Mouse (Mus musculus) monocyte, adult 2 months (primary cell): ENCODE measurements around the gene Krtap28-10.

Experiments
- DNase-seq, 2 experiments: peaks; one replicate each; pipeline ENCODE4 v3.0.0; 2022; ENCODE audit warnings: low spot score in 2 of 2, low read depth in 1 of 2

Krtap28-10 gene

DNA sequence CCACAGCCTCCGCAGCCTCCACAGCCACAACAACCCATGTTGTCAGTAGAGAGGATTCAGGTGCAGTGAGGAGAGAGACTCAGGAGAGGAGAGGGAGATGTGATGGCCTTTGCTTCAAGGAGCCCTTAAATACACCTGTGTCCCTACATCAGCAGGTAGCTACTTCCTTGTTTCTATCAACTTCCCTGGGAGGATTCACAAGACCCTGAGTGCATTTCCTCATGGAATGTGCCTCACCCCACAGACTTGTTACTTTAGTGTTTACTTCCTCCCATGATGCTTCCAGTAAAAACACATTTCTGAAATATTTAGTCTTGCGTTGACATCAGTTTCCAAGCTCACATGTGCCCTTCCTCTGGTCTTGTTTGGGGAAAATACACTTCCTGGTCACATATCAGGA lies at the start of gene Krtap28-10:
Krtap28-10 (minus strand) TSS at position 101 of the 400 bp plus-strand sequence.
- DNase-seq, result no peak

DNA sequence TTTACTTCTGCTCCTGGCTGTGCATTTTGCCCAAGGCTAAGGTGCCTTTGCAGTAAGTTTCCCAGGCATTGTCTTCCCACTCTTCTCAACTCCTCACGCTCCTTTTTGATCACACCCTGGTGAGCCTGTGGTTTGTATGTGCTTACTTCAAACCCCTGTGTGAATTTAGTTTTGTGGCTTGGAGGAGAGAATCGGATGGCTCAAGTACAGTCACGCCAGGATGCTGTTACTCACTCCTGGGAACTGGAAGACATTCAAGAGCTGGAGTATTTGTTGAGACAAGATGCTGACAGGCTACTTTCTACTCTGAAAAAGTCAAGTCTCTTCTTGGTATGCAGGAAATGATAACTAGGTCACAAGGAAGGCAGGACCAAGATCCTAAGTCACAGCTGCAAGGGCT lies 49.0 kb upstream of the Krtap28-10 start:
- no peak for DNase-seq

DNA sequence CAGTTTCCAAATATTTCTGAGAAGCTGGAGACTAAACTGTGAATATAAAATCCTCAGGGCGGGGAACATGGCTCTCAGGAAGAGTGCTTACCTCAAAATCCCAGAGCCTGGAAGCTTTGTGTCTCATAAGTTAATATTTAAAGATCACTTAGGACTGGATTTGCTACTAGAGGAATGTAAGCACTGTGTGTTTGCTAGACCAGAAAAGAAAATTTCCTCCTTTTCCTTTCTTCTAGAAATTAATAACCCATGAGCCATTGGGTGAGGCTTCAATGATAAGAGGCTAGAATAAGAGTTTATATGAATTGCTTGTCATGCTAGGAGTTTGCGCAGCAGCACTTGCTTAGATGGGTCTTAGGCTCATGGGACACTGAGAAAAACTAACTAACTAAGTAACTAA lies 42.5 kb upstream of the Krtap28-10 start:
- DNase-seq, result no peak

DNA sequence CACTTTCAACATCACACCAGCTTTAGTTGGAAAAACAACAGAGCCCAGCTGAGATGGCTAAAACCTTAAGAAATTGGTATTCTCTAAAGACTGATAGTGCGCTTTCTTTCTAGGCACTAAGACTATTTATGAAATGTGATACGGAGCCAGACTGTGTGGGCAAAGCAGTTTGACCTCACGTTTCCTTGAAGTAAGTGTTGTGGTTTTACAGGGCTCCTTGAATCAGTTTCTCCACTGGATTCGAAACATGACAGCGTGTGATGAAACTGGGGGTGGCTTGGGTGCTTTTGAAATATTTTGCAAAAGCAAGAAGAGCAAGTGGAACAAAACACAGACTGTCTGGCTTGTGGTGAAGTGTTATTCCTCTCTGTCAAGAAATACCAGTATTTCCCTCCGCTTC lies 34.7 kb upstream of the Krtap28-10 start:
- no peak for DNase-seq

DNA sequence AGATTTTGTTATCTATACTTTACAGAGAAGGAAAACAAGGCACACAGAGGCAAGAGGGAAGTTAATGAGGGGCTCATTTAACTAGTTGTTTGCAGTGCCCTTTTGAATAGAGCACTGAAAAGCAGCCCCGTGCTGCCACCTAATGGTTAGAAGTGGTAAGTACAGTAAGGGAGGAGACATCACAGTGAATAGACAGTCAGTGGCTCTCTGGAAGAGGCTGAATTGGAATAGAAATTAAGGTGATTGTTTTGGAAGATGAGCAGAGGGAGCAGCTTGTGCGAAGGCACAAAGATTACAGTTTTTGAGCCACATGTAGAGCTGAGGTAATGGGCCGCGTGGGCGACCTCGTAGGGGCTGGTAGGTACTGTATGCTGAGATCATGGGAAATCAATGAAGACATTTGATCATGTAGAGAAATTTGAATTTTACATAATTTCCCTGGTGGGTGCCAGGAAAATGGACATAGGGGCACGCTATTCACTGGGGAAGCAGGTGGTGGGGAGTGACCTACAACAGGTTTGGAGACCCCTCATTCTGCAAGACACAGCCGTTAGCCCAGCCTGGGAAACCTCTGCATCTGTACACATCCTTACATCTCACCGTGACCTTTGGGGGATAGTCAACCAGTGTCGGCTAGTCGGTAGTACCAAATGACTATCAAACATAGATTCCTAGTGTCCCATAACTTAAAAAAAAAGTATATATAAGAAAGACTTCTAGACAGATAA lies 34.1 kb upstream of the Krtap28-10 start:
- DNase-seq, result no peak

DNA sequence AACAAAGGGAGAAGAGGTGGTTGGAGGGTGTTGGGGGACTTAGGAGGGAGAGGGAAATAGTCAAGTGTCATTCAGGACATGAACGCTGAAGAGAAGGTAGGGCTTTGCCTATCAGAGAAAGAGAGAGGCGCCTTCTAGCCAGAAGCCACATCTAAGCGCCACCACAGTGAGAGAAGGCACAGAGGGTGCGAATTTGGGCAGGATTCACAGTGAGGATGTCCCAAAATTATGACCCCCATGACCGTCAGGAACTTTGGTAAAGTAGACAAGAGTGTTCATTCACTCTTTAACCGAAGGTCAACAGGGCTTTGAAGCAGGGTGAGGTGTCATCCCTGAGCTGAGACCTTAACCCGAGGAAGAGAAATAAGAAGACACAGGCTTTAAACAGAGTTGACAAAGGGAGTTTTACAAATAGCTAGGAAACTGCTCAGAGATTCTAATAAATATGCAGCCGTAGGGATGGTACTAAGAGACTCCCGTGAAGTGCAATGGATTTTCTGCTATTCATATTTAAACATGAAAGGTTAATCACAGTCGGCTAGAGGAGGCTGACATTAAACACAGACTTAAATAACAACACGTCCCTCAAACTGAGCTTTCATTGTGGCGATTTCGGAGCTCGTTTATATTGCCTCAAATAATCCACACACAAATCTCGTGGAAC lies 33.4 kb upstream of the Krtap28-10 start:
- DNase-seq, result no peak

DNA sequence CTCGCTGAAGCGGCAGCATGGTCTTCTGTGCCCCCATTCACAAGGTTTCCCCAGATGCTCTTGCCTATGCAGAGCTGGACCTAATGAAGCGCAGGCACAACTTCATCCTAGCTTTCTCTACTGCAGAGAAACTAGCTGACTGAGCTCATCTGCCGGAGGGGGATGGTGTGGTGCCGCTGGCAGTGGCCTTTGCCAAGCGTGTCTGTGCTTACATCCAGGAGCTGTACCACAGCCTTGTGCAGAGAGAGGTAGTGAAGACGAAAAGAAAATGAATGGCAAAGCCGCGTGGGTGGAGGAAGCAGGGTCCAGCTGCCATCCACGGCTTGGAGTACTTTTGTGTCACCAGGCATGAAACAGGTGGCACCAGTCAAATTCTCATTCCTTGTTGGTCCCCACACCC lies 24.9 kb upstream of the Krtap28-10 start:
- no peak for DNase-seq

DNA sequence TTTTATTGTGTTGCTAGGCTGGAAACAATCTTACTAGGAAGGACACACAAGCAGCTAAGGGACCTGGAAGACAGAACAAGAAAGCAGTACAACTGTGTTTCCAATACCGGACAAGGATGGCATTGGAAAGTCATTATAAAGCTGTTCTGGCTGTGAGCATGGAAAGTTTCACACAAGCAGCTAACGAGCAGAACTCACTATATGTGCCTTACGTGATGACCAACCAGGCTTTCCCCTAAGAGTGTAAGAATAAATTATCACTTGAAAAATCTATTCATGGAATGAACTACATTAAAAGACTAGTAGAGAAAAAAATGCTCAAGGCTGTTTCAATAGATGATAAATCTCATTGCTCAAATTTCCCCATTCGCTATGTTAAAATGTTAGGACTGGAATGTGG lies 24.3 kb upstream of the Krtap28-10 start:
- DNase-seq, result no peak

DNA sequence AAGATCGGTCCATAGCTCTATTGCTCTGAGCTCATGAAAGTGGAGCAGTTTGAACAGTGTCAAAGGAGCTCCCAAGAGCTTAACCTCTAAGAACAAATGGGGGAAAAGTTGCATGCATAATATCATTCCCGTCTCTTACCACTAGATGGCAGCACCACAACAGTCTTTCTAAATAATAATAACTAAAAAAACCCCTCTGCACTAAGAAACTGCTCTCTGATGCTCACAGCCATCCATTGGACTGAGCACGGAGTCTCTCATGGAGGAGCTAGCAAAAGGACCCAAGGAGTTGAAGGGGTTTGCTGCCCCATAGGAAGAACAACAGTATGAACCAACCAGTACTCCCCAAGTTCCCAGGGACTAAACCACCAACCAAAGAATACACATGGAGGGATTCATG lies 22.6 kb upstream of the Krtap28-10 start:
- DNase-seq, result no peak

DNA sequence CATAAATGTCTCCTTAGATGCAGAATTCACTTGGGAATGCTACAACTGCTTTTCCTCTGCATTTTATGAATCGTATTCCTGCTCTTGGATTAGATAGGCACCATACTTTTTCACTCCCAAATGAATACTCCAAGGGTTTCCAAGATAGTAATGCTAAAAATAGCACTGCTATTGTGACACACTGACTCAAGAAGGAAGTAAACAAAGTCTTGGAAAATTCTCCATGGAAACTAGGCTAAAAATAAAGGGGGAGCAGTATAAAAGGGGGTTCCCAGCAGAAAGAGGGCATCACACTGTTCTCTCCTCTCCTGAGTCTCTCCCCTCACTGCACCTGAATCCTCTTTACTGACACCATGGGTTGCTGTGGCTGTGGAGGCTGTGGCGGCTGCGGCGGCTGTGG lies 18.4 kb upstream of the Krtap28-10 start, which contains the start of gene Krtap28-13:
Krtap28-13 (plus strand) TSS at position 288 of the 400 bp plus-strand sequence.
- DNase-seq, result no peak

DNA sequence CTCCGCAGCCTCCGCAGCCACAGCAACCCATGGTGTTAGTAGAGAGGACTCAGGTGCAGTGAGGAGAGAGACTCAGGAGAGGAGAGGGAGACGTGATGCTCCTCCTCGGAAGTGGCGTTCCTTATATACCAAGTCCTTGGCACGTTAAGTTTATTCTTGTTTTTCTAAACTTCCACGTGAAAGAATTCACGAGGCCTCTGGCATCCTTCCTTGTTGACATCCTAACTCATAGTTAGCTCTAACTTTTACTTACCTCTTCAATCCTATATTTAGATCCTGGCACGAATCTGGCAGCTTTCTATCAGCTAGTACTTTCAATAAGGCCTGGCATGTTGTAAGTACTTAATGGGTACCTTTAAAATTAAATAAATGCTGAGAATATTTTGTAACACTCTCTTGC lies 17.0 kb upstream of the Krtap28-10 start, which contains the start of gene A030005K14Rik:
A030005K14Rik (minus strand) TSS at position 101 of the 400 bp plus-strand sequence.
- DNase-seq, result no peak

DNA sequence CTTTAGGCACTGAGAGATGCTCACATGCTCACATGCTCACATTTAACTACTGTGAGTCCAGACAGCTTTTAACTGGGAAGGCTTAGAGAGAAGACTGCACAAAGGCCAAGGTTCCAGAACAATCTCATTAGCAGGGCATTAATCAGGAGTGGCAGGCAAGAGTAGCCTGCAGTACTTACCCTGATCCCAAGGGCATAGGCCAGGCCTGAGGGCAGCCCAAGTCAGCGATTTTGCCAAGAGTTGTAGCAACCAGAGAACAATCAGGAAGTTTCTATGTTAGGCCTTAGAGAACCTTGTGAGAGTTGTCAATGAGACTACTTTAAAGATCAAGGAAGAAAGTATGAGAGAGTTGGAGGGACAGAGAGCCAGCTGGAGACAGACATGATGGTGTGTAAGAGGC lies 16.2 kb upstream of the Krtap28-10 start:
- DNase-seq, result no peak

DNA sequence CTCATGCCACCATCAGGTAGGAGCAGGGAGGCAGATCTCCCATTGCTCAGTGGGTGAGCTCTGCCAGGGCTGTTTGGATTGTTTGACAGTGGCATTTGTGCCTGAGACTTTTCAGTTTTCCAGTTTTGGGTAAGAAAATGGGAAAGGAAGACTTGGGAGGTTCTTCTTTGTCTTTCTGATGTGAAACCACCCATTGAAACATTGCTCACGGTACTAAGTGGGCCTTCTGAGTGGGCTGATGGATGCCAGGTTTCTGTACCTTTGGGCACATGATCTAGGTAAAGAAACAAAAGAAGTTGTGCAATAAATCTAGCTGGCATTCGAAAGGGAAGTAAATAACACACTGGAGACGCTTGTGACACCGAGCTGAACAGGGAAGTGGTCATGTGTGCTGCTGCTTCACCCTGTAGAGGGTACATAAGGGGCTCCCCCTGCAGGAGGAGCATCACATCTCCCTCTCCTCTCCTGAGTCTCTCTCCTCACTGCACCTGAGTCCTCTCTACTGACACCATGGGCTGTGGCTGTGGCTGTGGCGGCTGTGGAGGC lies 2.7 kb upstream of the Krtap28-10 start, which contains the start of gene Gm47969:
Gm47969 (plus strand) TSS at position 51 of the 546 bp plus-strand sequence.
- DNase-seq, result no peak

DNA sequence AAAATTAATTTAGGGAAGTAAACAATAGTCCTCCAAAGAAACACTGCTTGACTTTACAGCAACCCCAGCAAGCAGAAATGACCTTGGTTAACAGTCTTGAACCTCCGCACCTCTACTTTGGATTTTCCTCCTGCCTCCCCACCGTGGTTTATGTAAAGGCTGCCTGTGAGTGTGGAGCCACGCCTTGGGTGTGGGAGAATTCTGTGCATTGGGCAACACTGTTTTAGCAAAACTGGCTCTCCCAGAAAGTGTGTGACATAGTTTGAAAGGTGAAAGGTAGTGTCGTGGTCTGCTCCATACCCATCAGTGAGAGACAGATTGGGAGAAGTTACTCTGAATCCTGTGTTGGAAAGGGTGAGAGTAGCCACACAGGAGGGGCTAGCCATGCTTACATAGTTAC lies 3.2 kb downstream of the Krtap28-10 start:
- no peak for DNase-seq

DNA sequence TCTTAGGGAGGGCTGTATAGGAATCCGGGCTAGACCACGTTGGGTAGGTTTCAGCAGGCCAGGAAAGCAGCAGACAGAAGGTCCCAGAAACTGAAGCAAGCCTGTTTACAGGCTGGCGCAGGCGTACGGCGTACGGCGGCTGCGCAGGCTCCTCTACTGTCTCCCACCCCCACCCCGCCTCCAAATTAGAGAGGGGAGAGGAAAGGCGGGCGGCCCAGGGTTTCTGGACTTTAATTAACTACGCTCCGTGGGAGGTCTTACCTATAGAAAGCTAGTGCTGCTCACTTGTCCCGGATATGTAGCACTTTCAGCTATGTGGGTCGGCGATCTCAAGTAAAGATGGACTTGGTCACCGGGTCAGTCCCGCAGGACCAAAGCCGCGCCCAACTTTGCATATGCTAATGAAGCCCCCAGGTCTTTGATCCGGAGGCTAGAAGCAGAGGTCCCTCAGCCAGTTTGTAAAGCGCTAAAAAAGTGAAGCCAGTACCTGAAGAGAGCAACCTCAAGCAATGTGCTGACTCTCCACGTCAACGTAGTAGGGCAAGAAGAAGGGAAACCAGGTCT lies 4.1 kb downstream of the Krtap28-10 start, which contains the start of gene Slc19a3:
Slc19a3 (minus strand) TSS at position 340 of the 564 bp plus-strand sequence.
- DNase-seq, result no peak

DNA sequence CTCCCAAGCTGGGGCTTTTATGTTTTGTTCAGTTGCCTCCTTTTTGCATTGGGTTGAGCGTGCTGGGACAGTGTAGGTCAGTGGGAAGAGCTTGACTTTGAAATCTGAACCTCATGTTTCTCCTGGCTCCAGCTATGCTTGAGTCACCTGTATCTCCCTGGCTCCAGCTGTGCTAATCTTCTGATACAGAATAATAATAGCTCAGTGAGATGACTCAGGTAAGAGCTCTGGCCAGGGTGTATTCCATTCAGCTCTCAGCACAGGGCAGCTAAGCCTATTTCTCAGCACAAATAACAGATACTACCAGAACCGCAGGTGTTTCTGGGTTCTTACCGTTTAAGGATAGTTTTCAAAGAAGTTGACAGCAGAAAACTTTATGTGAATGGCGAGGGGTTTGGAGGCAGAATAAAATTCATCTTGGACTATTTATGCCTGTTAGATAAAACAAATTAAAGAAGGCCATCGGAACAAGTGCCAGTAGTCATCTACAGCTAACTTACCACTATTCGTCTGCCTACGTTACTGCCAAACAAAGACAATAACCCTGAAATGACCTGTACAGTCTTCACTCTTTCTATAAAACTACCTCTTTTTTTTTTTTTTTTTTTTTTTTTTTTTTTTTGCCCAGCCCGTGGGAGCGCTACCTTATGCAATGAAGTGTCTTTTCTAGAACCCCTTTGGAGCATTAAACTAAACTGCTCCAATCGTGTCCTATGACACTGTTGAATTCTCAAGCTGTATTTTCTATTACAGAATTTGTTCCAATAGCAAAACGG lies 5.2 kb downstream of the Krtap28-10 start:
- DNase-seq, result no peak

DNA sequence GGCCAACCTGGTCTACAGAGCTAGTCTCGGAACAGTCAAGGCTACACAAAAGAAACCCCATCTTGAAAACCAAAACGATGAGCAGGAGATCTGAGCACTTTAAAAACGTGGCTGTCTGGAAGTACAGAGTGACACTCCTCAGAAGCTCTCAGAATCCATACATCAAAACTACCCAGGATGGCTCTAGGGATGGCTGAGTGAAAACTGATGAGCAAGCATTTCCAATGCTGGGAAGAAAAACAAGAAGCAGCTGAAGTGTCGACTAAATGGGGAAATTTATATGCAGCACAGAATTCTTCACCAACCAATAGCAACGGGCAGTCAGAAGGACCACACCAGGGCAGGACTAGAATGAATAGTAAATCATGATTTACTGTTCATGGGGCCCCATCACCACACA lies 7.8 kb downstream of the Krtap28-10 start:
- no peak for DNase-seq

DNA sequence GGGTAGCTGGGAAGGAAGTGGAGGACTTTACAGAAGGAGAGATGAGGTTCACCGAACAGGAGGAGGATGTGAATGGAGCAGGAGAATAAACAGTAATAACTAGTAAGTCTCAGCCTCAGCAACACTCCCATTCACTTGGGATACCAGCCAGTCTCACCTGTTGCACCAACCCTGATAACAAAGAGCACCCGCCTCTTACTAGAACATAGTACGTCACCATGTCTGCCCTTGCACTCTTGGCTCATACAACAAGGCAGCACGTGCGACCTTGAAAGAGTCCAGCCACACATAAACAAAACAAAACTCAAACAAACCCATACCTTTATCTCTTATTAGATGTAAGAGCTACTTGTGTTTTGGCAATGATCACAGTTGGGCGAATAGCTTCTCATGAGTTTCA lies 9.8 kb downstream of the Krtap28-10 start:
- no peak for DNase-seq

DNA sequence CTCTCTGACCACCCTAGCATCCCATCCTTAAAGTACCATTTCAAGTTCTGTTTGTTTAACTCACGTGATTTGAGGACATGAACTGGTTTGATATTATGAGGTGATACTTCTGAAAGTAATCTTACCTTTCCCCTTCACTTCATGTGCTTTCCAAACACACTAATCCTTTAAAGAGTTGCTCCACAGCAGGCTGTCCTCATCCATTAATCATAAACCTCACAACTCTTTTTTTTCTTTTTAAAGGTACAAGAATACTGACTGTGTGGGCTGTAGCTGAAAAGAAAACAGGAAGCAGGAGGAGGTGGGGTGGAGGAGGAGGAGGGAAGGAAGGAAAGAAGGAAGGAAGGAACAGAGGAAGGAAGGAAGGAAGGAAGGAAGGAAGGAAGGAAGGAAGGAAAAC lies 10.3 kb downstream of the Krtap28-10 start:
- DNase-seq, result no peak

DNA sequence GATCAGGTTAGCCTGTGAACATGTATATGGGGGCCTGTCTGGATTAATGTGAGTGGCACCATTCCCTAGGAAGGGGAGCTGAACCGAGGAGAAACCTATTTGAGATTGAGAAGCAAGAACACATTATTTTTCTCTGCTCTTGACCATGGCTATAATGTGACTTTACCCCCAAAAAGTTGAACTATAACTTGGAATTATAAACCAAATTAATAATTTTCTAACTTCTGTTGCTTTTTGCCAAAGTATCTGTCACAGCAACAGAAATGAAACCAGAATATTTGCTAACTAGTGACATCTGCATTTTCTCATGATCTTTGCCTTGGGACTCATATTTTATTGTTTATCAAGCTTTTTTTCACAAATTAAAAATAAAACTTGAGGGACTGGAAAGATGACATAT lies 25.7 kb downstream of the Krtap28-10 start:
- no peak for DNase-seq

DNA sequence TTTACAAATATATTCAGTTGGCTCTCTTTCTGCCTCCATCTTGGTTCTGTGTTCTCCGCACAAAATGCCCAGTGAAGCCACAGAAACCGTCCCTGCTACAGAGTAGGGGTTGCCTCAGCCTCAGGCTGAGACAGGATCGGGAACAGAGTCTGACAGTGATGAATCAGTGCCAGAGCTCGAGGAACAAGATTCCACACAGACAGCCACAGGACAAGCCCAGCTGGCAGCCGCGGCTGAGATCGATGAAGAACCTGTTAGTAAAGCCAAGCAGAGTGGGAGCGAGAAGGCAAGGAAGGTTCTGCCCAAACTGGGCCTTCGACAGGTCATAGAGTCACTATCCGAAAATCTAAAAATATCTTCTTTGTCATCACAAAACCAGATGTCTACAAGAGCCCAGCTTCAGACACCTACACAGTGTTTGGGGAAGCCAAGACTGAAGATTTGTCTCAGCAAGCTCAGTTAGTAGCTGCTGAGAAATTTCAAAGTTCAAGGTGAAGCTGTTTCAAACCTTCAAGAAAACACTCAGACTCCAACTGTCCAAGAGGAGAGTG lies 26.9 kb downstream of the Krtap28-10 start:
- DNase-seq, result no peak
